Mouse (Mus musculus): ENCODE data around the gene Gm13199.
A peak's percentile ranks its signal among the peaks of the same experiment; 100 is the strongest.

Gm13199 gene

DNA sequence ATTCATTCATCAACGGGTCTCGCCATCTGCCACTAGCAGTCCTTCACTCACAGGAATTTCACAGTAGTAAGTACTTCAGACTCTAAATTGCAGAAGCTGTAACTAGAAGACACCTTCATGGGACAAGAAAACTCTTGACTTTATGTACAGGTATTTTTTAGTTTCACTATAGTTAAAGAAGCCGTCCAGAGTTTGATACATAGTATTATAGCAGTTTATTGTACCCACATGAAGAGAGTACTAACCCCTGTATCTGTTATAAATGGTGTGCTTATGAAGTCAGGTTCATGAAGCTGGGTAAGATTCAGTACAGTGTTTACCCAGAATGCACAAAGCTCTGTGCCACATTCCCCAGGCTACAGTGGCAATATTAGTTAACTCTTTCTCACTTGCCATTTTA is at the start of gene Gm13199:
TSS of gene Gm13199 (minus strand) at position 101 of the 400 bp plus-strand sequence.
- DNase-seq: no peak

DNA sequence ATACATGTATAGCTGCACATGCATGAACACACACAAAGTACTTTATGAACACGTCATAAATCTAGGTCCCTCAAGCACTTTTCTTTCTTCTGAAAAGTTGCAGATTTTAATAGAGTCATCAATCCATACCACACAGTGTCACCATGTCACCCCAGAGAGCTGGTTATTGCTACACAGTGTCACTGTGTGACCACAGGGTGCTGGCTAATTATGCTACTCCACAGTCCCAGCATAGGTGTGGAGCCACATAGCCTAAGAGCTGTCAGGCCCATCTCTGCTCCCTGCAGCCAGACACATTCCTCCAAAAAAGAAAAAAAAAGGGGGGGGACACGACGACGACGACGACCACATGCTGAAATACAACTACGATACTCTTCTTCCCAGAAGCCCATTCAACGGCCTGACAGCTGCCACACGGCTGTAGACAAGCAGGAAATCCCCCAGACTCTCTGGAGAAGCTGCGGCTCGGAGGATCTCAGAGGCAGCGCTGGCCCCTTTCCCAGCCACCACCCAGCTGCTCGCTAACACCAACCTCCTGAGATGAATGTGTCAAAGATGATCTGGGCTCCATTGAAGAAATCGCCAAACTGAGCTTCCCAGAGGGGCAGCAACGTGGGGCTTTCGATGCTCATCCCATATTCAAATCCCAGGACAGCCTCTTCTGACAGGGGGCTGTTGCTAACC is 48.7 kb upstream of the Gm13199 start:
- no peak for DNase-seq

DNA sequence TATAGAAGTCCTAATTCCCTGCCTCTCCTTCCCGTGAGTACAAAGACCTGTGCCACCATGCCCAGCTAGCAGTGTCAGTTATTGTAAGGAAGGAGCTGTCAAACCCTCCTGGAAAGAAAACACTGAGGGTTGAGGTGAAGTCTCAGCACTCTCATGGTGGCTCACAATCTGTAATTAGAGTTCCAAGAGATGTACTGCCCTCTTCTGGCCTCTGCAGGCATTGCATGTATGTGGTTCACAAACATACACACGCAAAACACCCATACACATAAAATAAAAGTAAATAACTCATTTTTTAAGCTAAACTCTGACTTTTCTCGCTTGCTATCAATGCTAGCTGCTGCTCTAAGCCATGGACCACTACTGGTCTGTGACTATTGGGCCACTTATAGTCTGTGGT is 43.9 kb upstream of the Gm13199 start:
- DNase-seq: peak in 1 of 2 experiments; percentile 59

DNA sequence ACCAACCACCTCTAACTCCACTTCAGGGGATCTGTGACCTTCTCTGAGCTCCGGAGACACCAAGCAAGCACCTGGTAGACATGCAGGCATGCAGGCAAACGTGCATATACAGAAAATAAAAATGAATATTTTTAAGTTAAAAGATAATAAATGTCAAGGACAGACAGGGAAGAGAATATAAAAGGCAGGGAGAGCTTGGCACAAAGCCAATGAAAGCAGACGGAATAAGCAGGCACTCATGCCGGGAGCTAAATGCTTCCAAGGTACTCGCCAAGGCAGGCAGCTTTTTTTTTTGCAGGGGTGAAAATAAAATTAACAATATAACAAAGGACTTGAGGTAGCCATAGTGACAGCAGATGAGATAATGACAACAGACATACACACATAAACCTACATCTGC is 43.4 kb upstream of the Gm13199 start:
- DNase-seq: no peak

GRCm38 (mm10) chr2:5900145-5900544 is 37.4 kb upstream of the Gm13199 start:
- DNase-seq: no peak

DNA sequence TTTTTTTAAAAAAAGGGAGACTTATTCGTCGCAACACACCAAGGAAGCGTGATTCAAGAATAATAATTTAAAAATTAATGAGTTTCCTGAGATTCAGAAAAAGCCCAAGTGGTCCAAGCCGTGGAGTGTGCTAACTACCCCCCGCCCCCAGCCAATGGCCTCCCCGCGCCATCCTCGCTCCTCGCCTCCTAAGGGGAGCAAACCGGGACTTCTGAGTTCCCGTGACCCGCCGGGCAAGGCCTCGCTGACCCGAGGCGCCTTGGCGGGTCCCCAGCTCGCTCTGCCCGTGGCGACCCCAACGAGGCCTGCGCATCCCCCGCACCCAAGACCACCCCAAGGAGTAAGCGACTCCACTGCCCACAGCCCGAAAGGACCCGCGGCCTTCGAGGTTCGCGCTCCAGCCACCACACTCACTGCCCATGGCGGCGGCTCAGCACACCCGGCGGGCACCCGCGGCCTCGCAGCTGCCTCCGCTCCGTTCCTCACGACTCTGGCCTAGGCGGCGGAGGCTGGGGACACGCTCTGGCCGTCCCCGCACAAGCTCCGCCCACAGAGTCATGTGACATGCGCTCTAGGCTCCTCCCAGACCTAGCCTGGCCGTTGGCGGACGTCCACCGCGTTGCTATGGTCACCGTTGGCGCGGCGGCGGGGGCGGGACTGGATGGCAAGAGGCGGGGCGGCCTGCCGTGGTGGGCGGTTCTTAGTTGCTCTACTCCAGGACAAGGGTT is 32.3 kb upstream of the Gm13199 start, which contains the start of gene Sec61a2:
TSS of gene Sec61a2 (minus strand) at position 590 of the 728 bp plus-strand sequence.
- DNase-seq: peak; percentile 96 to 99

DNA sequence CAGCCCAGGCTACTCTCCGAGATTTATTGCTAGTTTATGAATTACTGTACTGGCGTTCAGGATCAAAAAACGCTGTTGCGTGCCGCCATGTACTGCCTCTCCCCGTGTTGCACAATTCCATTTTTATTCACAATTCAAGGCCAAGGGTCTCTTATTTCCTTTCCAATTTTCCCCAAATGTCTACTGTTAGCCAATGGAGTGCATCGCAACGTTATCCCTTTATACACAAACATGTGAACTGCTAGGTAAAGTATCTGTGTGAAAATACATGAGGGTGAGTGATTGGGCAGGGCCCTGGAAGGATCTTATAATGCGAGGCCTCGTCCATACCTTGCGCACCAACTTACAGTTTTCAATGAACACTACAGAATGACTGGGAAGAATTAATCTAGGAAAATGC is 31.6 kb upstream of the Gm13199 start:
- DNase-seq: no peak

DNA sequence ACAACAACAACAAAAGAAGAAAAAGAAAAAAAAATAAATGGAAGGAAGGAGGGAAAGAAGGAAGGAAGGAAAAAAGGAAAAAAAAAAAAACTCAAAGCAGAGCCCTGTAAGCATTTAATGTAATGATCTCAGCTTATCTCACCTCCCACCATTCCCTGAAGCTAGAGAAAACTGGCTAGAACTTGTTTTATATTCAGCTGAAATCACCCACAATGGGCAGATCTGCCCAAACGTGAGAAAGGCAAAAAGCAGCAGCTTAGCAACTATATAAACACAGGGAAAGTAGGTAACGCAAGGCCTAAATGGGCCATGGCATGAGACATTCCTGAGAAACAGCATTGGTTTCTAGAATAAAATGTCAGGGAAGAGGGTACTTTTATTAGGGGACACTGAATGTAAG is 26.7 kb upstream of the Gm13199 start:
- no peak for DNase-seq

DNA sequence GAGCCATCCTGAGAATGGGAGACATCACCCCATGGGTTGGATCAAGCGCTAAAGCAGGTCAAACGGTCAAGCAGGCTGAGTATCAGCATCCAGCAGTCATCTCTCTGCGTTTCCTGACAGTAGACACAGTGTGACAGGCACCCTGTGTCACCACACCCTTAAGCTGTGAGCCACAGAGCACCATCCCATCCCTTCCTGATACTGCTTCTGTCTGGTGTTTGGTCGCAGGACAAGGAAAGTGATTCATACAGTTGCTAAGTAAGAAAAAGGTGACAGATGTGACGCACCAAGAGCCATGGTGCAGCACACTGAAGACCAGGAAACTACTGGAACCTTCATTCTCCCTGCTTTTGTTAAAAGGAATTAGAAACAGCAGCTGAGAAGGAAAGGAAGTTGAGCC is 26.1 kb upstream of the Gm13199 start:
- DNase-seq: no peak

- DNase-seq: no peak
These were observed 14.7 kb upstream of the Gm13199 start for GRCm38 (mm10) chr2:5877446-5877845.

DNA sequence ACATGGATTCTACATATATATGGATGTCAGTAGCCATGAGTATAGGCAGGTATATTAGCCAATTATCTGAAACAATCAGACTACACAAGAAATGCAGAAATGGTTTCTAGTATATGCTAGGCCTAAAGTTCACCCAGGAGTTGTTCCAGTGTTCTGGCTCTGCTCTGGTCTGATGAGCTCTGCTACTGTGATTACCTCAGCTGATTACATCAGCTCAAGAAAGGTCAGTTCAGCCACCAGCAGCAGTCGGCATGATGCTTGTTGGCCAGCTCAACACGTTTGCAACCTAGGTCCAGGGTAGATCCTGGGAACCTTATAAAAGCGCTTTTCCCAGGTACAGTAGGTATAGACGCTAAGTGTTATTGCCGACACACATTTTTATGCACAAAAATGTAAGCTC is 7.0 kb upstream of the Gm13199 start:
- no peak for DNase-seq

DNA sequence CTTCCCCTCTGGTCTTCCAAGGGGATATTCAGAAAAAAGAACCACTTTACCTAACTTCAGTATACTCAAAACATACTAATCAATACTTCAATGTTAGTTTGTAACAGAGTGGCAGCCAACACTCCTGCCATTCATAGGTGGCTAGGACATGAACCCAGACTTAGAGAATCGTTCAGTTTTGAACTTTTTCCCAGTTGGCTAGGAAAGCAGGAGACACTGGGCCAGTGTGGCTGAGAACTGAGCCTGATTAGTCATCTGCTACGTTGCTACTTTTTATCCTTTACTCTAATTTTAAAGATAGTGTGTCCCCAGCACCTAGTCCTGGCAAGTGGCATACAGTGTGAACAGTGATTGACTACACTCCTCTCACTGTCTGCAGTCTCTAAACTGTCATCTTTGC is 4.9 kb upstream of the Gm13199 start:
- no peak for DNase-seq

GRCm38 (mm10) chr2:5851866-5852265 is 10.9 kb downstream of the Gm13199 start:
- DNase-seq: no peak

- DNase-seq: no peak
These were observed 11.6 kb downstream of the Gm13199 start for GRCm38 (mm10) chr2:5851116-5851515.

DNA sequence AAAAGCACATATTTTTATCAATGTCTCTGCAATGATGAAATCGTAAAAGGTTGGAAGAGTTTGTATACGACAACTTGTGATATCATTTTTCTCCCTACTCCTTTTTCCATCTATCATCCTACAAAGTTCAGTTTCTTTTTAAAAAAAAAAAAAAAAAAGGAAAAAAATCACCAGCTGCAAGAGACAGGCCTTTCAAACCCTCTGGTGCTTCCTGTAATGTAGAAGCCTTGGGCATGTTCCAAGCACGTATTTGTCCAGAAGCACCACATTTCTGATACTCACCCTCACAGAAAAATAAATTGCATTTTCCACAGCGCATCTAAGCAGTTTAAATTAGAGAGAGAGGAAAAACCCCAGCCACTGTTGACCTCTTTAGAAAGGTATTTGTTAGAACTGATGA is 16.9 kb downstream of the Gm13199 start:
- DNase-seq: no peak

GRCm38 (mm10) chr2:5844873-5845631 is 17.7 kb downstream of the Gm13199 start, which contains the start of the genes Nudt5 and Cdc123:
Gene Nudt5, plus strand, starts transcription at chr2:5845019.
Gene Cdc123, minus strand, starts transcription at chr2:5845164.
- DNase-seq: peak; percentile 89

DNA sequence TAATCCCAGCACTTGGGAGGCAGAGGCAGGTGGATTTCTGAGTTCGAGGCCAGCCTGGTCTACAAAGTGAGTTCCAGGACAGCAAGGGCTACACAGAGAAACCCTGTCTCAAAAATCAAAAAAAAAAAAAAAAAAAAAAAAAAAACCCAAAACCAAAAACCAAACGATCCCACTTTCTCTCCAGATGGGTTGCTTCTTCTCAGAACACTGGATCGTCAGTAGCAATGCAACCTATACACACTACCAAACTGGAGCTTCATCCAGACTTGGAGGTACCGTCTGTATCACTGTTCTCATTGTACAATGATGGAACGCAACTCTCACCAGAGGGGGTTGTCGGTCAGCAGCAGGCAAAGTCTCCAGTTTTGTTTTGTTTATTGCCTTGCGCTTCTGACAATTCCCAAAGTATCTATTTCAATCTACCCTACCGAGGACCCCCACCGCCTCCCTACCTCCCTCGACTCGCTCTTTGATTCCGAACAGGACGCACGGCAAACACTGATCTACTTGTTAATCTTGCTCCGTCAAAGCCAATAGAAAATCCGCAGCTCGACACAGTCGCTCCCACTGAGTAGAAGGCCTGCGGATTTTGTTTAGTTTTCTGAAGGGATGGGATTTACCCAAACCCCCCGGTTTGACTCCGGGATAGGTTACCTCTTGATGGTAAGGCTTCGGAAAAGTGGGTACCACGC is 18.4 kb downstream of the Gm13199 start:
- DNase-seq: no peak

DNA sequence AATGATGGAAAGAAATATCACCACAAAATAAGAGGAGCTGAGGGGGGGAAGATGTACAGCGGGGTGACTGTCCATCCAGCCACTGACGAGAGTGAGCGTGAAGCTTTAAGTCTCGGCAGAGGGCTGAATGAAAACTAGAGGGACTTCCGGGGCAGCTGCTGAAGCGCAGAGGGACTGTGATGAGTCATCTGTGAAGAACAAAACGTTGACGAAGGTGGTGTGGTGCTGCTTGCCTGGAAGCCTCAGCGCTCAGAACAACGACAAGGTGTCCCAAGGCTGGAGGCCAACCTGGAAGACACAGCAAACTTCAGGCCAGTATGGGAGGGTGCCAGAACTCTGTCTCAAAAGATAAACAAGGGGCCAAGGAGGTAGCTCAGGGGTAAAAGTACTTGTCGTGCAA is 21.9 kb downstream of the Gm13199 start:
- no peak for DNase-seq

DNA sequence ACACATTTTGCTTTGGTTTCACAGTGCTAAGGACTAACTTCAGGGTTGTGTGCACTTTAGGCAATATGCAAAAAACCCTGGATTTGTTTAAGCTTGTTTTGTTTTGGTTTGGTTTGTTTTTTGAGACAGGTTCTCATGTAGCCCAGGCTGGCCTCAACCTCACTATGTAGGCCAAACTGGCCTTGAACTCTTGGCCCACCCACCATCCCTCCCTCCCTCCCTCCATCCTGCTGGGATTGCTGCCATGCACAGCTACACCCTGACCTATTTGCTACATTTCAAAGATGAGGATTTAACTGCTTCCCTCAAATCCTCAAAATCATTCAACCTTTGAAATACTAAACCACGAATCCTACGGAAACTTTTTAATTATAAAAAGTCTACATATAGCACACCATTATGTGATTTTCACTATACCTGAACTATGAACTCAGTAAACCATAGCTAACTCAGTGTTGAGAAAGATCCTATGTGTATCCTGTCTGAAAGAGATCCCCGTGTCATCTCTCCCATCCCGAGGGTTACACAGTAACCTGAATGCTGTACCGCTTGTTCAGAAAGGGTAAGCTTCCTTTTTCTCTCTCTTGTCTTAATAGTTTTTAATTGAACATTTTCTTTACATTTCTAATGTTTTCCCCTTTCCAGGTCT is 37.3 kb downstream of the Gm13199 start:
- no peak for DNase-seq

GRCm38 (mm10) chr2:5824685-5825084 is 38.0 kb downstream of the Gm13199 start:
- DNase-seq: no peak

GRCm38 (mm10) chr2:5824213-5824612 is 38.5 kb downstream of the Gm13199 start:
- DNase-seq: no peak

DNA sequence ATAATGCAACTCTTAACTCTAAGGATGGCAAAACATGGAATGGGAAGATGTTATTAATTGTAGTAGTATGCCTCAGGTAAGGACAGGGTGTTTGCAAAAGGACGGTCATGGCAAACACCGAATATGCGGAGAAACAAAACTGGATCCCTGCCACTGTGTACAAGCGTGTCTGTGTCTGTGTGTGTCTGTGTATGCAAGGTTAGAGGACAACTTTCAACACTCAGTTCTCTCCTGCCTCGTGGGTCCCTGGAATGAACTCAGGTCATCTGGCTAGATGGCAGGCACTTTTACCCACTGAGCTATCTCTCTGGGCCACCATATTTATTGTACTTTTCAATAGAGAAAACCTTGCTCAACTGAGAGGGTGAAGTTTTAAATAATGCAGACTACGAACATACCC is 40.3 kb downstream of the Gm13199 start:
- DNase-seq: no peak
